35 mouse cellular contexts compared by ENCODE assay signal in genomic region chr4:145316708-145317107, GRCm38 (mm10). TPM values are rescaled to one million over a fixed set of nuclear protein-coding genes. Genes with fewer than 3 reads are reported as not detected.
"Had no signal": no experiment of that assay in that cellular context is flagged by ENCODE, and none has a peak within 500 bp of the region (broad histone marks: within the 10 kb centered on the region; RNA-seq: fewer than 3 reads in every experiment).

No protein-coding gene starts in this region.

- H3K4me2 ChIP-seq: heart, embryonic 12.5 days; heart, embryonic 13.5 days; heart, embryonic 15.5 days; hindbrain, embryonic 12.5 days; hindbrain, embryonic 13.5 days; hindbrain, embryonic 14.5 days; hindbrain, embryonic 15.5 days; intestine, embryonic 15.5 days; kidney, embryonic 15.5 days had no signal

- H3K27ac ChIP-seq: heart, embryonic 13.5 days; heart, embryonic 15.5 days; hindbrain, embryonic 10.5 days; hindbrain, embryonic 12.5 days; hindbrain, embryonic 13.5 days; hindbrain, embryonic 14.5 days; hindbrain, embryonic 15.5 days; hindbrain, postnatal 0 days; intestine, embryonic 15.5 days; kidney, embryonic 15.5 days; kidney, postnatal 0 days; layer of hippocampus, adult 2 months; left cerebral cortex, adult 2 months had no signal

- H3K4me3 ChIP-seq: heart, embryonic 12.5 days; heart, embryonic 13.5 days; heart, embryonic 15.5 days; hindbrain, embryonic 10.5 days; hindbrain, embryonic 12.5 days; hindbrain, embryonic 13.5 days; hindbrain, embryonic 15.5 days; intestine, embryonic 15.5 days; kidney, embryonic 15.5 days; layer of hippocampus, adult 2 months; left cerebral cortex, adult 2 months had no signal

- H3K36me3 ChIP-seq: heart, embryonic 12.5 days; heart, embryonic 13.5 days; heart, embryonic 15.5 days; hindbrain, embryonic 10.5 days; hindbrain, embryonic 12.5 days; hindbrain, embryonic 13.5 days; hindbrain, embryonic 15.5 days; intestine, embryonic 15.5 days; kidney, embryonic 15.5 days had no signal

- H3K9me3 ChIP-seq: heart, embryonic 12.5 days; heart, embryonic 13.5 days; hindbrain, embryonic 10.5 days; hindbrain, embryonic 12.5 days; hindbrain, embryonic 13.5 days; hindbrain, embryonic 15.5 days; intestine, embryonic 15.5 days; kidney, embryonic 15.5 days had no signal

- DNase-seq: heart, postnatal 10 days; heart, postnatal 14 days; heart, postnatal 36 days; heart, postnatal 4 days; kidney, adult 11 months; kidney, adult 18-20 months; kidney, adult 2 months; kidney, adult 8-10 months; kidney, adult 9 months; kidney, postnatal 10 days; kidney, postnatal 14 days; kidney, postnatal 25 days; kidney, postnatal 36 days; kidney, postnatal 4 days; layer of hippocampus, adult 9-11 months; layer of hippocampus, postnatal 36 days had no signal

- H3K4me1 ChIP-seq: heart, embryonic 12.5 days; heart, embryonic 13.5 days; heart, embryonic 15.5 days; hindbrain, embryonic 12.5 days; hindbrain, embryonic 15.5 days; intestine, embryonic 15.5 days; kidney, embryonic 15.5 days had no signal

- H3K9ac ChIP-seq: heart, embryonic 12.5 days; heart, embryonic 13.5 days; heart, embryonic 15.5 days; hindbrain, embryonic 12.5 days; hindbrain, embryonic 13.5 days; hindbrain, embryonic 14.5 days; hindbrain, embryonic 15.5 days; intestine, embryonic 15.5 days; kidney, embryonic 15.5 days had no signal

RNA-seq across cellular contexts. Expression of gene Tnfrsf8, which starts 1.7 kb away (rescaled TPM):
- total RNA-seq: hematopoietic stem cell, adult 5-6 weeks had no signal
- polyA plus RNA-seq: heart, embryonic 12.5 days; heart, embryonic 14.5 days; intestine, embryonic 14.5 days; intestine, embryonic 16.5 days; kidney, embryonic 16.5 days had no signal
